Mouse (Mus musculus) bone marrow macrophage, adult 2 months (primary cell): ENCODE data around the gene Coq8b. TPM values are rescaled to one million over a fixed set of nuclear protein-coding genes. Genes with fewer than 3 reads are reported as not detected.

Experiments used
- H3K27ac ChIP-seq: 2 replicates; pipeline ENCODE4 v1.5.1; 2012; ENCODE audit warnings: low read depth, low read length; ENCODE audit not compliant: insufficient read depth
- H3K4me1 ChIP-seq: 2 replicates; pipeline ENCODE4 v1.6.1; 2012; ENCODE audit warnings: low read length; ENCODE audit not compliant: control insufficient read depth, insufficient read depth
- H3K4me3 ChIP-seq: 2 replicates; pipeline ENCODE4 v1.5.1; 2012; ENCODE audit warnings: mild to moderate bottlenecking, low read length, moderate library complexity; ENCODE audit not compliant: insufficient read depth
- CTCF ChIP-seq: IDR thresholded peaks from 2 replicates; pipeline ENCODE4 v1.5.1; 2012; ENCODE audit warnings: low read depth, mild to moderate bottlenecking, low read length, moderate library complexity
- POLR2A ChIP-seq: IDR thresholded peaks from 2 replicates; pipeline ENCODE4 v1.6.1; 2012; ENCODE audit warnings: mild to moderate bottlenecking, low read depth, low read length, borderline replicate concordance
- polyA plus RNA-seq: library from polyadenylated mRNA; stranded (reverse); fragments of >200 nt; gene quantifications from 2 replicates; pipeline ENCODE4 v1.2.4, GENCODE M21; 2012; ENCODE audit not compliant: missing spikeins, insufficient read depth, insufficient read length

The Coq8b gene
- polyA plus RNA-seq, 1 experiment, result 22.6 TPM

DNA sequence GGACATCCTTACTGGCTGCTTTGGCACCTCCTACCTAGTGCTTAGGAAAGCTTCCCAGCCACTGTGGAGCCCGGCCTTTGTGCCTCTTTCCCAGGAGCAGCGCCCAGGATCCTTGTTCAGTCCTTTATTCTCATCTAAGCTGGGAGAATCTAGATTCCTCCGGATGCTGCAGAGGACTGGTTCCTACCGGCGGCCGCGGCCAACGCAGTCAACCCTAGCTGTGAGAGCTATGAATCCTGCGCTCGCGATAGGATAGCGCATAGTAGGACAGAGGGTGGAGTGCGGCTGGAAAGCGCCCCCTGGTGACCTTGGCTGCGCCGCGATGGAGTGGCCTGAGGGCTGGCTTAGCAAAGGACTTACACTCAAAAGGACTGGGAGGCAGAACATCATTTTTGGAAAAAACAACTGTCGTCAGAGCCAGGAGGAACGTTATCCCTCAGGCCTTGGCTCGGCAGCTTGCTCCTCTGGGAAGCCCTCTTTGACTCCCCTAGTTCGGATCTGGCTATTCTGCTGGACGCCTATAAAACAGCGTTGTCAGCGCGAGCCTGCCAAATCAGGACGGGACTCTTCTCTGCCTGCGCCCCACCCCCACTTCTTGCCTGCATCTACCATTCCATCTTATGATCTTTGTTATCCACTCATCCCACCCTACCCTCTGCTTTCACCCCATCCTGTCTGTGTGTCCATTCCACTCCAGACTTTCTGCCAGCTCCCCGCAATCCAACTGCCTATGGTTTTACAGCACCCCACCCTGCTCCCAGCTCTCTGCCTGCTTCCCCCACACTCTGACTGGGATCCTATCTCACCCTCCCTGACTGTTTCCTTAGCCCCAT lies 52.3 kb downstream of the Coq8b start:
- no peak overlapping the region for H3K4me3 ChIP-seq
- no peaks in the 10 kb centered on the region for H3K4me1 ChIP-seq
- no peak for TF ChIP-seq POLR2A
- peak; percentile 26; the same call in 1 of the 2 replicates for TF ChIP-seq CTCF
- H3K27ac ChIP-seq, result no peak overlapping the region

DNA sequence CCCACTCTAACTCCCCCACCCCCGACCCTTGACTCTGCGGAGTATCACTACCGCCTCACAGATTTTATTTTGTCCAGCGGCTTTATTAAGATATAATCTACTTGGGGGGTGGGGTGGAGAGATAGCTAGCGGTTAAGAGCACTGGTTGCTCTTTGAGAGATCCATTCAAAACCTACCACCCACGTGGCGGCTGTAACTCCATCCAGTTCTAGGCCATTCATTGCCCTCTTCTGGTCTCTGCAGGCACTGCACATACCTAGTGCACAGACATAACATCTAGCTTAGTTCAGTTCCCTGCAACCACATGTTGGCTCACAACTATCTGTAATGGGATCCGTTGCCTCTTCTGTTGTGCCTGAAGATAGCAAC lies 52.9 kb downstream of the Coq8b start:
- Histone ChIP-seq H3K4me1 (no peaks in the 10 kb centered on the region), H3K4me3 (no peak overlapping the region), H3K27ac (no peak overlapping the region)
- no peak for TF ChIP-seq POLR2A
- peak; percentile 35; the same call in 1 of the 2 replicates for TF ChIP-seq CTCF

DNA sequence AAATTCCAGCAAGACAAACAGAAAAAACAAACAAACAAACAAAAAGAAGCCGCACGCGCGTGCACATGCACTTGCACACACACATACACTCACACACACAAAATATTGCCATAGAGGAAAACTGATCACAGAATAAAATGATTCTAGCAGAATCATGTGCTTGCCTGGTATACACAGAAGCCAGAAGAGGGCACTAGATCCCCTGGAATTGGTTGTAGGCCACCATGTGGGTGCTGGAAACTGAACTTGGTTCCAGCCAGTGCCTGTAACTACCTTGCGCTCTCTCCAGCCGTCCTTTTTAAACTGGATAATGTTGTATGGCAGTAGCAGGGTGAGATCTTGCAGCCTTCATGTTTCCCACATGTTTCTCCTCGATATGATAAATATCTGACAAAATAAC lies 55.9 kb downstream of the Coq8b start:
- H3K27ac ChIP-seq, result no peak overlapping the region
- H3K4me1 ChIP-seq, result 0 out of 2 replicates have a peak, but pooled peaks cover 2% of the 10 kb centered on the region
- no peak for TF ChIP-seq CTCF
- no peak for TF ChIP-seq POLR2A
- H3K4me3 ChIP-seq, result no peak overlapping the region

DNA sequence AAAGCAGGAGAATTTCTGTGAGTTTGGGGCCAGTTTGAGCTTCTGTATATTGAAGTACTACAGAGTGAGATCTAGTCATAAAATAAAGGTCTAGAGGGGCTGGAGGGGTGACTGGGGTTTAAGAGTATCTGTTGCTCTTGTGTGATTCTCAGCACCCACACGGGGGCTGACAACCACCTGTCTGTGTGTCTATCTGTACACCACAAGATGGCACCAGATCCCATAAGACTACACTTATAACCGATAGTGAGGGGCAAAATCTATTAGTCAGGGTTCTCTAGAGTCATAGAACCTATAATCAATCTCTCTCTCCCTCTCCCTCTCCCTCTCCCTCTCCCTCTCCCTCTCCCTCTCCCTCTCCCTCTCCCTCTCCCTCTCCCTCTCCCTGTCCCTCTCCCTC lies 57.7 kb downstream of the Coq8b start:
- TF ChIP-seq CTCF (no peak), POLR2A (no peak)
- Histone ChIP-seq H3K4me3 (no peak overlapping the region), H3K27ac (no peak overlapping the region), H3K4me1 (0 out of 2 replicates have a peak, but pooled peaks cover 2% of the 10 kb centered on the region)

DNA sequence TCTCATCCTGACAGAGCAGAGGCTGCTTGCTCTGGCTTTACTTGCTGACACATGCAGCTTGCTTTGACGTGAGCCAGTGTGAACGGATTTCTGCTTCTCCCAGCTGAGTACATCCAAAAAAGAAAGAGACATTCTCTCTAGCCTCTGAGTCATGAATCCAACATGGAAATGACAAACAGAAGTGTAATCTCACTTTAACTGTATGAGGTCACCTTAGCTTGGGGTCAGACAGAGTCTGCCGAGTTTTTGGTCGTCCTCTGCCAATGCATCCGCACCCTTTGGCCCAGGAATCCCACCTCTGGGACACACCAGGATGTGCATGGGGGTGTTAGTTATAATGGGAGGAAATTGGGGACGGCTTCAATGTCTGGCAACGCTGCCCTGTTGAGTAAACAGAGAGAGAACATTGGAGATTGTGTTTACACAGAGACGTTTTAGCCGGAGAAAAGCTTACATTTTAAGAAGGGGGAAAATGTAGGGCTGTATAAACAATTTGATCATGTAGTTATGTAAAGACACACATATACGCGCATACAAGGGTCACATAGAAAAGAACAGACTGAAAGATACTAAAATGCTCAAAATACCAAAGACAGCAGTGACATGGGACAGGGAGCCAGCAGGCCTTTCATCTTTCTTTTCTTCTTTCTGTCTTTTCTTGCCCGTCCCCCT lies 59.1 kb downstream of the Coq8b start:
- Histone ChIP-seq H3K4me1 (0 out of 2 replicates have a peak, but pooled peaks cover 2% of the 10 kb centered on the region), H3K27ac (no peak overlapping the region), H3K4me3 (no peak overlapping the region)
- TF ChIP-seq POLR2A, result no peak
- no peak for TF ChIP-seq CTCF

DNA sequence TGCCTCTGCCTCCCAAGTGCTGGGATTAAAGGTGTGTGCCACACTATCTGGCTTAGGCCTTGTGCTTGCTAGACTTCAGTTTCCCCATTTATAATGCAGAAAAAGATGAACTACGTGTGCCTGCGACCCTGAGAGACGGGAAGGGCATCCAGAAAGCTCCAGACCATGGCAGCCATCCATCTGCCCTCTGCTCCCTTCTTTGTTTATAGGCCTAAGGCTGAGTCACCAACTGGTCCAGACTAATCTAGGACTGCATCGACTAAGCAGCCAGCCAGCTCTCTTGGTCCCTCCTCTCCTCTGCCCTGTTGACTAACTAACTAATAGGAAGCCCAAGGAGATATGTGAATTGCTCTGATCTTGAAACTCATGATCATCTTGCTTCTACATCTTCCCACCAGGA lies 63.1 kb downstream of the Coq8b start:
- Histone ChIP-seq H3K27ac (no peak overlapping the region), H3K4me1 (0 out of 2 replicates have a peak, but pooled peaks cover 2% of the 10 kb centered on the region), H3K4me3 (no peak overlapping the region)
- TF ChIP-seq POLR2A (no peak), CTCF (no peak)

DNA sequence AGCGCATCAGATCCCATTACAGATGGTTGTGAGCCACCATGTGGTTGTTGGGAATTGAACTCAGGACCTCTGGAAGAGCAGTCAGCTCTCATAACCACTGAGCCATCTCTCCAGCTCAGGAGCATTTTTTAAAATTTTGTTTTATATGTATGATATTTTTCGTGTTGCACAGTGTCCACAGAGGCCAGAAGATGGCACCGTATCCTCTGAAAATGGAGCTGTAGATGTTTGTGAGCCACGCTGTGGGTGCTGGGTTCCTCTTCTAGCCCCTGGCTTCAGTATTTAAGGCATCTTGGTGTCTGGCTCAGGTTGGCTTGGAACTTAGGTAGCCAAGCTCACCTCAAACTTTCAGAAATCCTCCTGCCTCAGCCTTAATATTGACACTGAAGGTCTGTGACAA lies 63.7 kb downstream of the Coq8b start:
- TF ChIP-seq CTCF, result no peak
- TF ChIP-seq POLR2A, result no peak
- no peak overlapping the region for H3K27ac ChIP-seq
- H3K4me1 ChIP-seq, result 0 out of 2 replicates have a peak, but pooled peaks cover 2% of the 10 kb centered on the region
- no peak overlapping the region for H3K4me3 ChIP-seq

DNA sequence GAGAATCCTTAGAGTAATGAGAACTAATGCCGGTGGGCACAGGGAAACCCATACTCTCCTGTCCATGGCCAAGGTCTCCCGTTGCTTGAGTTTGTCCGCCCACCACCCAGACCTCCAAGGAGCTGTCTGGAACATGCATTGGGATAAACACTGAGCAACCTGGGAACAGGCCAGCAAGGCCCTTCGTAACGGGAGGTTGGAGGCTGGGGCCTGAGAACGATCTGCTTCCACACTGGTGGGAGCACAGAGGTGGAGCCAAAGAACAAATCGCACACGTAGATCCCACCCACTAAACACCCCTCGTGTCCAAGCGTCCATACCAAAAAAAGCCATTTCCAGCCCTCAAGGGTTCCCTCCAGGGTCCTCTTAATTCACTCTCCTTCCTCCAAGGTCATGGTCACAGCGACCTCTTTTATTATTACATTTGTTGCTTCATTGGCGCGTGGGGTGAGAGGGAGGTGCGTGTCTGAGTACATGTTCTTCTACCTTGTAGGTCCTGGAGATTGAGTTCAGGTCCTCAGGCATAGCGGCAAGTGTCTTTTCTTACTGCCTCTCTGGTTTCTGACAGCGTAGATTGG lies 65.3 kb downstream of the Coq8b start:
- H3K27ac ChIP-seq, result no peak overlapping the region
- H3K4me3 ChIP-seq, result no peak overlapping the region
- no peak for TF ChIP-seq CTCF
- TF ChIP-seq POLR2A, result no peak
- no peaks in the 10 kb centered on the region for H3K4me1 ChIP-seq

DNA sequence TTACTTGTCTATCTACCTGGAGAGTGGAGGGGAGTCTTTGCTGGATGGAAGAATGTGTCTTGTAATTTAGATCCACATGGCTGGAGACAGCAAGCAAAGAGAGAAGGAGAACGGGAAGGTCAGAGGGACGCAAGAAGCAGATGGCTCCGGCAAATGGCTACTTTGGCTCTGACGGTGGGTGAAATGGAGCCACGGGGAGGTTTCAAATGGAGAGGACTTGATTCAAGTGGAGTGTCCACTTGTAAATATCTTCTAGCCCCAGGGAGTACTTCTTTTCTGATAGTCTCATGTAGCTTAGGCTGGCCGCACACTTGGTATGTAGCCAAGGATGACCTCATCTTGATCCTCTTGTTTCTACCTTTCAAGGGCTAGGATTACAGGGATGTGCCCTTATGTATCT lies 66.0 kb downstream of the Coq8b start:
- Histone ChIP-seq H3K27ac (no peak overlapping the region), H3K4me1 (no peaks in the 10 kb centered on the region), H3K4me3 (no peak overlapping the region)
- no peak for TF ChIP-seq CTCF
- no peak for TF ChIP-seq POLR2A

DNA sequence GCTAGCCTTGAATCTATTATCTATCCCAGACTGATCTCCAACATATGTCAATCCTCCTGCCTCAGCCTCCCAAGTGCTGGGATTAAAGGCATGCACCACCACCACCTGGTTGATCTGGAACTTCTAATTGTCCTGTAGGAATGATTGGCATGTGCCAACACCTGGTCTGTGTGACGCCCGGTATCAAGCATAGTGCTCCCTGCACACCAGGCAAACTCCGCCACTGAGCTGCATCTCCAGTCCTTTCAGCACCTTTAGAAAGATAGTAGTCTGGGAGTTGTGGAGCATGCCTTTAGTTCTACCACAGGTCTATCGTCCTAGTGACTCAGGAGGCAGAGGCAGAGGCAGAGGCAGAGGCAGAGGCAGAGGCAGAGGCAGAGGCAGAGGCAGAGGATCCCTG lies 67.5 kb downstream of the Coq8b start:
- TF ChIP-seq POLR2A (no peak), CTCF (no peak)
- H3K27ac ChIP-seq, result no peak overlapping the region
- no peaks in the 10 kb centered on the region for H3K4me1 ChIP-seq
- no peak overlapping the region for H3K4me3 ChIP-seq
